Mouse (Mus musculus): Measurements from ENCODE around the gene Lrrc74a.

Gene Lrrc74a

DNA sequence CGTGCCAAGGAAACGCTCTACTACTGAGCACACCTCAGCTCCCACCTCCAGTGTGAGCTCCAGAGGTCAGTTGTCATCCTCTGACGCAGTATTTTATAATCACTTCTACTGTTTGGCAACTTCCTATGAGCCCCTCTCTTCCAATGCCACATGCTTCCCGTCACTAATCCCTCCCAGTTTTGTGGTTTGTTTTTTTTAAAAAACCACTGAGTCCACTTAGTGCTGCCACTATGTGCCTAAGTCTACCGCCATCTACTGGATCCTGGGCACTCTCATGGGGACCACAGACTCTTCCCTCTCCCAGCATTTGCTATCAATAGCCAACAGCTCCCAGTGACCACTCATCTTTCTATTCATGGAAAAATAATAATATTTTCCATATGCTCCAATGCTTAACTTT is 20.1 kb upstream of the Lrrc74a start:
- in situ Hi-C loops (cut with MboI; ENCODE audit: low pct_unique_long_range_greater_than_20kb in 1 of 2, low sequenced_read_pairs in 2 of 2, unreplicated experiment in 1 of 2): no loop called here

DNA sequence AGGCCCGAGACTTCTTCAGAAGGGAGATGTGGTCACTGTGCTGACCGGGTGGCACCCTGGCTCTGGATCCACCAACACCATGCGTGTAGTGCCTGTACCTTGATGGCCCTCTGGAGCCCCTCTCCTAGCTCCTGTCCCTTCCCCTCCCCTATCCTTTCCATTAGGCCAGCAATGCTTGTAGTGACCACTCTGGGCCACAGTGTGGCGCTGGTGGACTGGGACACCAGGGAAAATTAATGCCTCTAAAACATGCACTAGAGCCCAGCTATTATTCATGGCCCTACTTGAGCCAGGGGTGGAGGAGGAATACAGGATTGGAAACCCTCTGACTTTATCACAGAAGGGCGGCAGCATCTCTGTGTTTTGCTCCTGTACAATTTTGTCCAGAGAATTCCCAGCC is 18.8 kb upstream of the Lrrc74a start:
- in situ Hi-C loops (cut with MboI; ENCODE audit: low pct_unique_long_range_greater_than_20kb in 1 of 2, low sequenced_read_pairs in 2 of 2, unreplicated experiment in 1 of 2): no loop called here

DNA sequence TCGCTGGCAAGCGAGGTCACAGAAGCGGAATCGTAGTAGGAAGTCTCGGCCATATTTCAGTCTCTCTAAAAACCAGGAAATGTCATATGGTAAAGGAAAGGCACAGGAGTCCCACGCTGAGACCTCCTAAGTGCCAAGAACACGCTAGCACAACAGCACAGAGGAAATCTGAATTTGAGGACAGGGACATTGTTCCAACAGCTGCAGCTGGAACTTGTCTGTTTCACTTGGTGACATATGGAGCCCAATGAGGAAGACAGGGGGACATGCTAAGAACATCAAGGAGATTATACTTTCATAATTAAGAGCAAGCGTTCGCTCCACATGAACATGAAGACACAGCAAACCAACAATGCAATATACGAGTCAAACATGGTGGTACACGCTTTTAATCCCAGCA is 17.2 kb upstream of the Lrrc74a start:
- in situ Hi-C loops (cut with MboI; ENCODE audit: low pct_unique_long_range_greater_than_20kb in 1 of 2, low sequenced_read_pairs in 2 of 2, unreplicated experiment in 1 of 2): no loop called here

DNA sequence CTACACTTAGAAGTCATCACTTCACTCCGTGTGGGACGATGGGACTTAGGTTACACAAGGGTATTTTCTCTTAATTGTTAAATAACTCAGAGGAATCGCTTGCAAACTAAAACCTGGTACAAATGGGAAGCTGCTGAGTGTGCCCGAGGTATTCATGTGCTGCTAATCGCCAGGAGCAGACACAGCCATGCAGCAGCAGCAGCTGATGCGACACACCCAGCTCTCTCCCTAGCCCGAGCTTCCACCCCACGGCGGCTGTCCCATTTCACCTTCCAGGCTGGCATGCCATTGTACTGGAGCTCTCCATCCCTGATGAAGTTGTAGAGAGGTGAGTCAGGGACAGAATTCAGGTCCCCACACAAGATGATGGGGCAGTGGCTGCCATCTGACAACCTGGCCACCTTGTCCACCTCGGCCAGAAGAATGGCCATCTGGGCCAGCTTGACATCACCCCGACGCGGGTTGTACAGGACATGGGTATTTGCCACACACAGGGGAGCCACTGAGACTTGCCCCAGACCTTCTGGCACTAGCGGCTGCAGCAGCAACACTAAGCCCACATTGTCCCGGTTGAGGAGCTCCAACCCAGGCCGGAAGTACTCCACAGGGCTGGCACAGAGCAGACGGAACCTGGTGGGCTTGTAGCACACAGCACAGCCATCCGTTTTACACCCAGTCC is 14.1 kb upstream of the Lrrc74a start:
- in situ Hi-C loops (cut with MboI; ENCODE audit: low pct_unique_long_range_greater_than_20kb in 1 of 2, low sequenced_read_pairs in 2 of 2, unreplicated experiment in 1 of 2): no loop called here

DNA sequence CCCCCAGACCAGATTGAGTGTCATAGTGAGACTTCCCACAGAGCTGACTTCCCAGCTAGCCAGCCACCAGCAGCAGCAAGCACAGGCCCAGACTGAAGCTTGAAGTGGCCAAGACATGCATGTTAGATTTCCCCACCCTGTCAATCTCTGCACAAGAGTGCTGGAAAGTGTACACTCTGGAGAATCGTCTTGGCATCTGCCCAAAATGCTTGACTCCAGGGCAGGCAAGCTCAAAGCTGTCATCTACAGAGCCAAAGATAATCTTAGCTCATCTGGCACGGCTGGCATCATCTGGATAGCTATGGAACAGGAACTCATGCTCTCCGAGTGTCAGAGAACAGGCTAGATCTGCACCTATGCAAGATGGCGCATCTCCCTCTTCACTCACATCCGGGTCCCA is 12.7 kb upstream of the Lrrc74a start:
- in situ Hi-C loops (cut with MboI; ENCODE audit: low pct_unique_long_range_greater_than_20kb in 1 of 2, low sequenced_read_pairs in 2 of 2, unreplicated experiment in 1 of 2): no loop called here

DNA sequence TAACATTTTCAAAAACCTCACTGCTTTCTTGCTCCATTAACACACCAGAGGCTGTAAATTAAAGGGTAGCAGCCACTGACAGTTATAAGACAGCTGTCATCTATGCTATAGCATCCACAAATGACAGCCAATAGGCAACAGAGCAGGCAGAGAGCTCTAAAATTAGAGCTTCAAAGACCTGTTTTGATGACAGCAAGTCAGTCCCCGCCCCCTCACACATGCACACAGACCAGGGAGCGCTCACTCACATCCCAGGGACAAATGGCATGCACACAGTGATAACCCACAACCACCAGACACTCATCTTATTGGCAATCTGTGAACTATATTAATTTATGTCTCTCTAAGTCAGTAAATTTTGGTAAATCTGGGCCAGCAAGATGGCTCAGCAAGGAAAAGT is 9.9 kb upstream of the Lrrc74a start:
- in situ Hi-C loops (cut with MboI; ENCODE audit: low pct_unique_long_range_greater_than_20kb in 1 of 2, low sequenced_read_pairs in 2 of 2, unreplicated experiment in 1 of 2): no loop called here

DNA sequence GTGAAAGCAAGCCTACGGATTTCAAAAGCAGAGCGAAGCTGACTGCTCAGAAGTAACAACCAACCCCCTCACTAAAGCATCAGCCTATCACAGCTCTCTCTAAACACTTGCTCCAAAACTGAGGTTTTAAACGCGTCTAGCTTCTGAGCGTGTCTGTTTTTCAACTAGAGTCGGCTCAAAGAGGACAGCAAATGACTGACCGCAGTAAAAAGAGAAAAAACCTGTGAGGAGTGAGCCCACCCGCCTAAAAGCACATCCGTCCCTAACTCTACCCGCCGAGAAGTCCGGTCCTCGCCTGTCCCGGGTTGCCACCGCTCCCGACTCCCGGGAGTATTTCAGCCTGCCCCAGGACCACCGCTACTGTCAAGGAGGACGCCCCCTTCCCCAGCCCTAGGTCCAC is 8.5 kb upstream of the Lrrc74a start:
- in situ Hi-C loops (cut with MboI; ENCODE audit: low pct_unique_long_range_greater_than_20kb in 1 of 2, low sequenced_read_pairs in 2 of 2, unreplicated experiment in 1 of 2): no loop called here

DNA sequence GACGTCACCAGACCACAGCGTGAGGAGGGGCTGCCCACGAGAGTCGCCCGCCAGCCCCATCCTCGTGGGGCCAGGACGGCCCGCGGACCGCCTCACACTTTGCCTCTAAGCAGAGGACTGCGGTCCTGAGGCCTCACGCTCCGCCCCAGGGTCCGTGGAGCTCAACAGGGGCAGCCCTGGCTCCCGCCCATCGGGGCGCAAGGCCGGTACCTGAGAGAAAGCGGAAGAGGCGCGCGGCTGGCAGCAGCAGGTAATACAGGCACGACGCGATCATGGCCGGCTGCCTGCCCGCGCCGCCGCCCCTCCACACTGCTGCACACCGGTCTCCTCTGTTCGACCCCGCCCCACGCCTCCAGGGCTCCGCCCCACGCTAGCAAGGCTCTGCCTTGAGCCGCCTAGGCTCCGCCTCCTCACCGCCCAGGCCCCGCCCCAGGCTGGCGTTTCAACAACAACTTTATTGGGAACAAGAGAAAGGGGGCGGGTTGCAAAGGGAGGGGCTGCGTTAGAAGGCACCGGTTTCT is 8.0 kb upstream of the Lrrc74a start, which contains the start of gene Angel1:
Gene Angel1, minus strand, starts transcription at position 341 of the 521 bp plus-strand sequence.
- in situ Hi-C loops (cut with MboI; ENCODE audit: low pct_unique_long_range_greater_than_20kb in 1 of 2, low sequenced_read_pairs in 2 of 2, unreplicated experiment in 1 of 2): no loop called here

DNA sequence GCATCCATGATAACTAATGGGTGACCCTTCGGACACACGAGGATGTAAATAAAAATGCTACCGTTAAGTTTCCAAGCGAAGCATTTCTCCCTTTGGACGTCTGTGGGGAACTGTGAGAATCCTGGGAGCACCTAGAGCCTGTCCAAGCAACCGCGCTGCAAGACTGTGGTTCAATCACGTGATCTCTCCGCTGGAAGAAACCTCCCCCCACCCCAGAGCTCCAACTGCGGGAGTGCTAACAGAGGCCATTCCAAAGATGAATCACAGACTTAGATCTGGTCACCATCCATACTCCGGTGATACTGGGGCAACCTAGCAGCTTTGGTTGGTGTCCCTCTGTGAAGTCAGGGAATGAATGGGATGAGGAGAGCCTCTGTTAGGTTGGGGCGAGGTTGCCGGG is 26.9 kb downstream of the Lrrc74a start:
- in situ Hi-C loops (cut with MboI; ENCODE audit: low pct_unique_long_range_greater_than_20kb in 1 of 2, low sequenced_read_pairs in 2 of 2, unreplicated experiment in 1 of 2): no loop called here

DNA sequence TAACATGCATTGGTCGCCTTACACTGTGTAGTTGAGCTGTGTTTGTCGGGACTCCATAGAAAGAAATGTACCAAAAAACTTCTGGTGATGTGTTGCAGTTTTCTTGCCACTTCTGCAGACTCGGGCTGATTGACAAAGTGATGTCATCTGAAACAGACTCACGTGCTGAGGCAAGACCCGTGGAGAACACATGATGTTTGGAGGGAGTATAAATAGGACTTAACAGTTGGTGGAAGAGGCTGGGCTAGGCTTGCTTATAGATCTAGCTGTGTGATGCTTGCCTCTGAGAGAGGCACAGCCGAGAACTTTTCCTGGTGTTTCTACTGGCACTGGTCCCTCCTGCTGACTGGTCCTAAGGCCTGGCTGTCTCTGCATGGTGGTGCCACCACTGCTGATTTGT is 29.9 kb downstream of the Lrrc74a start:
- in situ Hi-C loops (cut with MboI; ENCODE audit: low pct_unique_long_range_greater_than_20kb in 1 of 2, low sequenced_read_pairs in 2 of 2, unreplicated experiment in 1 of 2): no loop called here

DNA sequence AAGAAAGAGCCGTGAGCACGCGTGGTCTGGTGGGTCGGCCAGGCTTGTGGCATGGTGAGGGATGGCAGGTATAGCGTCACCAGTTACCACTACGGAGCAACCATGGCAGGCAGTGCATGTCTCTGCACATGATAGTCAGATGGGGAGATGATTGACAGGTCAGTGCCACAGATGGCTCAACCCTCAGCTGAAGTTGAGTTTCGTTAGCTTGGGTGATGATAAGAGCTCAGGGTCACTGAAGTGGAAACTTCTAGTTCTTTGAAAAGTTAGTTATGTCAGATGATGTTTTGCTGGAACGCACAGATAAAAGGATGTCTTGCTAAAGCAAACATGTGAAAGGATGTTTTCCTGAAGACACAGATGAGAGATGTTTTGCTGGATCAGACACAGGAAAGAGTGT is 32.3 kb downstream of the Lrrc74a start:
- in situ Hi-C loops (cut with MboI; ENCODE audit: low pct_unique_long_range_greater_than_20kb in 1 of 2, low sequenced_read_pairs in 2 of 2, unreplicated experiment in 1 of 2): no loop called here

DNA sequence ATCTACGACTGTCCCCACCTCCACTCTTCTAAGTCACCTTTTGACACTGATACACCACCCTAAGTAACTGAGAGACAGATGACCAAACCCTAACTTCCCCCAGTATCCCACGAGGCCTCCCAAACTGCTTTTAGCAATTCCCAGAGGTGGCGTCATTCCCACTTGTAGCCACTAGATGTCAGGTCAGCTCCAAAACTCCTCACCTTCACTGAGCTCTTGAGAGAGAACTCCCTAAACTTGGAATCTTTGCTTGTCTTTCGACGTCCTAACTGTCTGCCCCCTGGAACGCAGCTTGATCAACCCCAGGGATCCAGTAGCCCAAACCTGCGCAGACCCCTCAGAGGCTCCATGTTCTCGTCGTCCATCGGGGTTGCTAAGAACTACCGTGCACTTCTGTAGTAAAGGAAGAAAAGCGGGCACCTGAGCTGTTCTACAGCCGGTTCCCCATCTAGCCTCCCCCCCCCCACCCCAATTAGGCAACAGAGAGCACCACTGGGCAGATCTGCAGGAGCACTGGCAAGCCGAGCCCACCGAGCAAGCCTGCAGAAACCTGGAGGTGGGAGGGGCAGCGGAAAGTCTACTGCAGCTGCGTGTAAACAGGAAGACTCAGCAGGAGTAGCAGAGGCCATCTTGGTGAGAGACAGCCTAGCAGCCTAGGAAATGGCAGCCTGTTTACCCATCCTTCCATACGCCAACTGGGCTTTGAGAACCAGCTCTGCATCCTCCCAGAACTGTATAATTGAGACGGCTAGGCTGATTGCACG is 33.9 kb downstream of the Lrrc74a start:
- in situ Hi-C loops (cut with MboI; ENCODE audit: low pct_unique_long_range_greater_than_20kb in 1 of 2, low sequenced_read_pairs in 2 of 2, unreplicated experiment in 1 of 2): no loop called here

DNA sequence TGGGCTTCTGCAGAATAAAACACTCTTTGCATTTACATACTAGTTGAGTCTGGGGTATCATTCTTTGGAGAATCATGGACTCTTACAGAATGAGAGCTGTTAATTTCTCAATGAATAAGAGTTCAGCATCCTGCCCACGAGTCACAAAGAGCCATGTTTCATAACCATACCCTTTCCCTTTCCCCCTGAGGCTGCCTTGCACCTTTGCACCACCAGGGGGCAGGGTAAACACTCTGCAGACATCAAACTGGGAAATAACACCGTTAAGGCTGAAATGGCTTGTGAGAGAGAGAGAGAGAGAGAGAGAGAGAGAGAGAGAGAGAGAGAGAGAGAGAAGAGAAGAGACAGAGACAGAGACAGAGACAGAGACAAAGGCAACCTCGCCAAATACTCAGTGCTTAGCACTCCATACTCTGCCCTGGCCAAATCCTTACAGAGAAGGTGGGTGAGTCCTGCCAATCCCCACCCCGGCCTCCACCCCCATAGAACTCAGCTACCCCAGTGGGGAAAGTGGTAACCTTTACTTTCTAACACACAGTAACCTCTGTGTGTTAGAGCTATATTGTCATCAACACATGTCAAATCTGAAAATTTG is 34.9 kb downstream of the Lrrc74a start:
- in situ Hi-C loops (cut with MboI; ENCODE audit: low pct_unique_long_range_greater_than_20kb in 1 of 2, low sequenced_read_pairs in 2 of 2, unreplicated experiment in 1 of 2): no loop called here

DNA sequence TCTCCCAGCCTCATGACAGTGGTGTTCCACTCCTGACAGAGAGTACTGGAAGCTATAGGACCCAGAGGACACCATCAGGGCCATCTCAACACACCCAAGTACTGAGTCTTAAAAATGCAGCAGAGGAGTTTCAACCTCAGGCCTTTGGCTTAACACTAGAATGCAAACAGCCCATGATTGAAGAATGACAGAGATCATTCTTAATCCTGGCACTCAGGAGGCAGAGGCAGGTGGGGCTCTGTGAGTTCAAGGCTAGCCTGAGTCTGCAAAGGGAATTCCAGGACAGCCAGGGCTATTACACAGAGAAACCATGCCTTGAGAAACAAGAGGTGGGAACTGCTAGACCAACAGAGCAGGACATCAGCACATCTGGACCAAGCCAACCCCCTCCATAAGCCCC is 35.6 kb downstream of the Lrrc74a start:
- in situ Hi-C loops (cut with MboI; ENCODE audit: low pct_unique_long_range_greater_than_20kb in 1 of 2, low sequenced_read_pairs in 2 of 2, unreplicated experiment in 1 of 2): loop anchor here in 1 of 2 experiments (10.0 kb wide), 1 partner anchor 205 kb away; no protein-coding TSS in a partner anchor

DNA sequence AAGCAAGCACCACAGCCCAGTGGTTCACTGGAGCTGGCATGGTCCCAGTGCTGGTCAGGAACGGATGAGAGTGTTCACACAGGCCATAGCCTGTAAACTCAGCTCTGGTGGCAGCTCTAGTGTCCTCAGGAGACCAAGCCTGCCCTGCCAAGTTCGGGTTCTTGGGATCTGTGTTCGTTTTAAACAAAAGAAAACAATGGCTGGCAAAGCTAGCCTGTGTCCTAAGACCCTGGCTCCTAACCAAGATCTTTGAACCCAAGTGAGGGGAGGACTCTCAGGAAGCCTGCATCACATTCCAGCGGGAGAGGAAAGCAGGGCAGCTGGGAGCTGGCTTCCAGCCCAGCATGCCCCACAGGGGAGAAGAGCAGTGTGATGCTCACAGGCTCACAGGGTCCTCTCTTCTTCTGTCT is 36.1 kb downstream of the Lrrc74a start:
- in situ Hi-C loops (cut with MboI; ENCODE audit: low pct_unique_long_range_greater_than_20kb in 1 of 2, low sequenced_read_pairs in 2 of 2, unreplicated experiment in 1 of 2): loop anchor here in 1 of 2 experiments (10.0 kb wide), 1 partner anchor 205 kb away; no protein-coding TSS in a partner anchor

DNA sequence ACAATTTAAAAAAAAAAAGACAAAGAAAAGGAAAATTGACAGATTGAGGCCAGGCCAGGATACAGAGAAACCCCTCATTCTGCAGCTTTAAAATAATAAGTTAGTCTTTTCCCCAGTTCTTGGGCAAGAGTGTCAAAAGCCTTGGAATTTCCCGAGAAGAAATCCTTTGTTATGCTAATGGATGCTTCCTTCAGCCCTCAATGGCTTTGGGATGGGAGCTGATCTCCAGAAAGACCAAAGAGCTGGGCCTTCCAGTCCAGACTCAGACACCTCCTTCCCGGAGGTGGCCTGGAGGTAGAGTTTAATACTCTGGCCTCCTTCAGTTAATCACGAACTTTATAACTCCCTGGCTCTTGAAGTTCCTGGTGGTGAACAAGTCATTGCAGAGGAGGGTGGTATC is 36.8 kb downstream of the Lrrc74a start:
- in situ Hi-C loops (cut with MboI; ENCODE audit: low pct_unique_long_range_greater_than_20kb in 1 of 2, low sequenced_read_pairs in 2 of 2, unreplicated experiment in 1 of 2): loop anchor here in 1 of 2 experiments (10.0 kb wide), 1 partner anchor 204 kb away; no protein-coding TSS in a partner anchor

DNA sequence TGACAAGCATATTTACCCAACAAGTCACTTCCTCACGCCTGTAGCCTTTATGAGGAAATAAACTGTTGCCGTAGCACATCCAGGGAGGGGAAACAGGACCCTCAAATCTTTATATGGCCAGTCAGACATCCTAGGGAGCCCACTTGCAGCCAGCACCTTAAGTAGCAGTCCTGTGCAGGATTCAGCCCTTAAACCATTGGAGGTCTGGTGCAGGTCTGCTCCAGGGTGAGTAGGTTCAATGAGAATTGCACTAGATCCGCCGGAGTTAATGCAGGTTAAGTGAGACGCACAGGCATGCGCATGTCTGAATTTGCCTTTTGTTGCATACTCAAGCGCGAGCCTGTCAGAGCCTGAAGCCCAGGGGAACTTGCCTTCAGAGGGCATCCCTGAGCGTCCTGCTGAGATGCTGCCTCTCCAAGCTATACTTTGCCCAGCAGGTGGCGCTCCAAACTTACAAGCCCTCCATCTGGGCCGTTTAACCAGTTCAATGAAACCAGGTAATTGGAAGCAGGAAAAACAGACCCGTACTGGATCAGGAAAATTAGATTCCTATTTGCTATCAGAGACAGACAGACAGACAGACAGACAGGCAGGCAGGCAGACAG is 37.8 kb downstream of the Lrrc74a start:
- in situ Hi-C loops (cut with MboI; ENCODE audit: low pct_unique_long_range_greater_than_20kb in 1 of 2, low sequenced_read_pairs in 2 of 2, unreplicated experiment in 1 of 2): loop anchor here in 1 of 2 experiments (10.0 kb wide), 1 partner anchor 203 kb away; no protein-coding TSS in a partner anchor

DNA sequence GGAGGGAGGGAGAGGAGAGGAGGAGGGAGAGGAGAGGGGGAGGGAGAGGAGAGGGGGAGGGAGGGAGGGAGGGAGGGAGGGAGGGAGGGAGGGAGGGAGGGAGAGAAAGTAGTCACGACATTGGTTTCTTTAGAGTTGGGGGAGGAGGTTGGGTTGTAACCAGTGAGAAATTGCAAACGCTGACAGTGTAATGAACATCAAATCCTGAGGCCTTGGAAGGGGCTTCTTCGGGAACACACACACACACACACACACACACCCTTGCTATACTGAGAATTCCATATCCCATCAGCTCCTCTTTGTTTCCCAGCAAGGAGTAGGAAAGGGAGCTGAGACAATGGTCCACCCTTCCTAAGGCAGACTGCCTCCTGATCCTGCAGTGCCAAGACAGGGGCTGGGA is 38.4 kb downstream of the Lrrc74a start:
- in situ Hi-C loops (cut with MboI; ENCODE audit: low pct_unique_long_range_greater_than_20kb in 1 of 2, low sequenced_read_pairs in 2 of 2, unreplicated experiment in 1 of 2): loop anchor here in 1 of 2 experiments (10.0 kb wide), 1 partner anchor 202 kb away; no protein-coding TSS in a partner anchor
